Mouse (Mus musculus): ENCODE data around the gene Epb41l2. TPM values are rescaled to one million over a fixed set of nuclear protein-coding genes. Genes with fewer than 3 reads are reported as not detected.

Epb41l2 gene
- polyA plus RNA-seq, 1 experiment = 44.5 TPM

DNA sequence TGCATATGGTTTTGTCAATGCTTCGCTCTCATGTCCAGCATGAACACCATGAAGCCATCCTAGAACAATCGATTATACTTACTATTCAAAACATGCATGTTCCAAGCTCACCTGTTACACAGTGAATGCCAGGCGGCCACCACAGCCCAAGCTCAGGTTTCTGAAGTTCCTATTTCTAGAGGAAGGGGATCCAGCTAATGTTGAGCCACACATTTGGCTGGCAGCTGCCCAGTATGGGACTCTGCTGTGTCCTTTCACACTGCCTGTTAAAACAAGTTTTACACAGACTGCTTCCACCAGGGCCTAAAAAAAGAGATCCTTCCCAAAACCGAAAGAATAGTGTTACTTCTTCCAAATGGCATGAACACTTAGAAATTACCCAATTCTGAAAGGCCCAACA lies 167.0 kb downstream of the Epb41l2 start:
- TF ChIP-seq POLR2A (IDR thresholded peaks at IDR 0.05; ENCODE audit: low read depth, low read length) (no peak), CTCF (IDR thresholded peaks at IDR 0.05; ENCODE audit: extremely low read depth, insufficient read depth, insufficient read length, insufficient replicate concordance) (no peak)
- Histone ChIP-seq H3K36me3 (ENCODE audit: control insufficient read depth, insufficient read depth, low read length) (peaks cover 11% of the 10 kb centered on the region), H3K27me3 (ENCODE audit: control insufficient read depth, insufficient read depth, low read length) (no peaks in the 10 kb centered on the region), H3K4me3 (ENCODE audit: extremely low read depth, insufficient read depth, insufficient read length) (no peak overlapping the region), H3K4me1 (ENCODE audit: control insufficient read depth, insufficient read depth, insufficient read length) (no peaks in the 10 kb centered on the region), H3K27ac (ENCODE audit: insufficient read depth, low read length) (no peak overlapping the region)
- no peak for DNase-seq (ENCODE audit: low read depth in 1 of 2, low spot score in 2 of 2)
- 83% methylated on average over 4 of the region's 4 CpGs for WGBS

DNA sequence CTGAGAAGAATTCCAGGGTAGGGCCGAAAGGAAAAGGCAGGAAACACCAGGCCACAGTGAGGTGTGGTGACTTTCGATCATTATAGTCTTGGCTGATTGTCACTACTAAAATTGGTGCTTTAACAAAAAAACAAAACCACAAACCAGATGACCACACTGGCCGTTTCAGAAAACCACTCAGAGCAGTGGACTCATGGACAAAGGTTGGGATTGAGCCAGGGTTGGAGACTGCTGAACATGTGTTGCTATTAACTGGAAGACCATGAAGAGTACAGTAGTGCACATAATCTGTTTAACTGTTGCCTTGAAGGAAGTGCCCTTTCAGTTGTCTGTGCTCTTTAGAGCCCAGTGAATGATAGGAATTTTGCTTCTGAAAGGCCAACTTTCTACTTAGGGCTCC lies 167.5 kb downstream of the Epb41l2 start:
- no peaks in the 10 kb centered on the region for H3K27me3 ChIP-seq (ENCODE audit: control insufficient read depth, insufficient read depth, low read length)
- H3K4me1 ChIP-seq (ENCODE audit: control insufficient read depth, insufficient read depth, insufficient read length) = no peaks in the 10 kb centered on the region
- no peak overlapping the region for H3K4me3 ChIP-seq (ENCODE audit: extremely low read depth, insufficient read depth, insufficient read length)
- H3K27ac ChIP-seq (ENCODE audit: insufficient read depth, low read length) = no peak overlapping the region
- DNase-seq (ENCODE audit: low read depth in 1 of 2, low spot score in 2 of 2) = no peak
- 75% methylated on average over 3 of the region's 3 CpGs for WGBS
- H3K36me3 ChIP-seq (ENCODE audit: control insufficient read depth, insufficient read depth, low read length) = peaks cover 11% of the 10 kb centered on the region
- TF ChIP-seq POLR2A (IDR thresholded peaks at IDR 0.05; ENCODE audit: low read depth, low read length) = no peak
- TF ChIP-seq CTCF (IDR thresholded peaks at IDR 0.05; ENCODE audit: extremely low read depth, insufficient read depth, insufficient read length, insufficient replicate concordance) = no peak

DNA sequence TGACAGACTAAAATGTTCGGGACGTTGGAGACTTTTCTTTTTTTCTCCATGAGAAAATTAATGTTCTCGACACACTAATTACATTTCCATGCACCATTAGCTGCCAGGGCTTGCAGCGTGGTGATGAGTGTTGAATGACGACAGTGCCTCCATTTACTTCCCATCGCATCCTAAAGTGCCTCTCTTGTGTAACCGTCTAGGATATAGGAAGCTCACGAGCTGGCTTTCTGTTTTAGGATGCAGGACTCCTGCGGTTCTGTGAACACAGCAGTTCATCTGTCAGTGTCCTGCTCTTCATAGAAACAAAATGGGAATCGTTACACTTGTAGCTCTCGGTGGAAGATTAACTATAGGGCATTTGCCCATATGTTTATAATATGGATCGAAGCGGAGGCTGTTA lies 171.7 kb downstream of the Epb41l2 start:
- H3K27ac ChIP-seq (ENCODE audit: insufficient read depth, low read length) = no peak overlapping the region
- 90% methylated on average over 13 of the region's 13 CpGs for WGBS
- H3K27me3 ChIP-seq (ENCODE audit: control insufficient read depth, insufficient read depth, low read length) = no peaks in the 10 kb centered on the region
- DNase-seq (ENCODE audit: low read depth in 1 of 2, low spot score in 2 of 2) = no peak
- no peak for TF ChIP-seq POLR2A (IDR thresholded peaks at IDR 0.05; ENCODE audit: low read depth, low read length)
- TF ChIP-seq CTCF (IDR thresholded peaks at IDR 0.05; ENCODE audit: extremely low read depth, insufficient read depth, insufficient read length, insufficient replicate concordance) = no peak
- H3K36me3 ChIP-seq (ENCODE audit: control insufficient read depth, insufficient read depth, low read length) = no peaks in the 10 kb centered on the region
- no peaks in the 10 kb centered on the region for H3K4me1 ChIP-seq (ENCODE audit: control insufficient read depth, insufficient read depth, insufficient read length)
- H3K4me3 ChIP-seq (ENCODE audit: extremely low read depth, insufficient read depth, insufficient read length) = no peak overlapping the region

DNA sequence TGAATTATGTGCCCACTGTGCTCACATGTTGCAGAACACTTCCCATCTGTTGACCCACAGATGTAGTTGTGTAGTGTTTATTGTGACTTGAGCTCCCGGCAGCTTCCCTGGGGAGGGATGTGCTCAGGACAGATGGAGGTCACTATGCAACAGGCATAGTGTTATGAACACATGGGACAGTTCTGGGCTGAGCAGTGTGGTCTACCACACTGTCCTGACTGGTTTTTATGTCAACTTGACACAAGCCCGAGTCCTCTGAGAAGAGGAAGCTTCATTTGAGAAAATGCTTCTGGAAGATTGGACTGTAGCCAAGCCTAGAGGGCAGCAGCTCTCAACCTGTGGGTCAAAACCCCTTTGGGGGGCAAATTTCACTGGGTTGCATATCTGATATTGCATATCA lies 173.5 kb downstream of the Epb41l2 start:
- TF ChIP-seq POLR2A (IDR thresholded peaks at IDR 0.05; ENCODE audit: low read depth, low read length) (no peak), CTCF (IDR thresholded peaks at IDR 0.05; ENCODE audit: extremely low read depth, insufficient read depth, insufficient read length, insufficient replicate concordance) (no peak)
- no peaks in the 10 kb centered on the region for H3K4me1 ChIP-seq (ENCODE audit: control insufficient read depth, insufficient read depth, insufficient read length)
- 38% methylated on average over 2 of the region's 2 CpGs for WGBS
- H3K27me3 ChIP-seq (ENCODE audit: control insufficient read depth, insufficient read depth, low read length) = no peaks in the 10 kb centered on the region
- H3K27ac ChIP-seq (ENCODE audit: insufficient read depth, low read length) = no peak overlapping the region
- H3K4me3 ChIP-seq (ENCODE audit: extremely low read depth, insufficient read depth, insufficient read length) = no peak overlapping the region
- H3K36me3 ChIP-seq (ENCODE audit: control insufficient read depth, insufficient read depth, low read length) = no peaks in the 10 kb centered on the region
- DNase-seq (ENCODE audit: low read depth in 1 of 2, low spot score in 2 of 2) = no peak

DNA sequence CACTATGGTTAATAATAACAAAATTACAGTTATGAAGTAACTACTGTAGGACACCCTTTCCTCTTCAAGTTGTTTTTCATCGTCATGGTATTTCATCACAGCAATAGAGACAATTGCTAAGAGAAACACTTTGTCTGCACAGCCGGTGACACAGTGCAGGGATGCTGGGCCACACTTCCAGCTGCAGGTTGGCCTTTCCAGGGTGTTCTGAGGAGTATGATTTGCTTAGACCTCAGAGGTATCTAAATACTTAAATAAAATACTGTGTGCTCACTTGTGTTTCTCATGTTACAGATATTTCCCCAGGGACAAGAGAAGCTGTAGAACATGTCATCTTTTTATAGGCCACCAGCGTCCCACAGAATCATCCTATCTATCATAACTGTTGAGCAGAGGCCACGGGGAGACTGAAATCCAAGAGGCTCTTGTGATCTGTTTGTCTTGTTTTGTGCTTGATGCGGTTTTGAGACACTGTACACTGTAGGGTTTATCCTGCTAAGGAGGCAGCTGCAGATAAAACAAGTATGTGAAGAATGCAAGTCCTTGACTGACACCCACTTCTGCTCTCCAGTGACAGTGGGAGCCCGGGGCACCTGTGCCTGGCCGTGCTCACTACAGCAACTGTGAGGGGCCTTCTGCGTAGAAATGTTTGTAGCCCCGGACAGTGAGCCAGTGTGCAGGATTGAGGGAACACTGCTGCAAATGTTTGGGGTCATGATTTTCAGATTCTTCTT lies 174.1 kb downstream of the Epb41l2 start:
- H3K4me3 ChIP-seq (ENCODE audit: extremely low read depth, insufficient read depth, insufficient read length) = no peak overlapping the region
- no peaks in the 10 kb centered on the region for H3K36me3 ChIP-seq (ENCODE audit: control insufficient read depth, insufficient read depth, low read length)
- no peak for DNase-seq (ENCODE audit: low read depth in 1 of 2, low spot score in 2 of 2)
- TF ChIP-seq POLR2A (IDR thresholded peaks at IDR 0.05; ENCODE audit: low read depth, low read length) (no peak), CTCF (IDR thresholded peaks at IDR 0.05; ENCODE audit: extremely low read depth, insufficient read depth, insufficient read length, insufficient replicate concordance) (no peak)
- H3K4me1 ChIP-seq (ENCODE audit: control insufficient read depth, insufficient read depth, insufficient read length) = no peaks in the 10 kb centered on the region
- H3K27ac ChIP-seq (ENCODE audit: insufficient read depth, low read length) = no peak overlapping the region
- H3K27me3 ChIP-seq (ENCODE audit: control insufficient read depth, insufficient read depth, low read length) = no peaks in the 10 kb centered on the region
- WGBS = 84% methylated on average over 9 of the region's 9 CpGs

DNA sequence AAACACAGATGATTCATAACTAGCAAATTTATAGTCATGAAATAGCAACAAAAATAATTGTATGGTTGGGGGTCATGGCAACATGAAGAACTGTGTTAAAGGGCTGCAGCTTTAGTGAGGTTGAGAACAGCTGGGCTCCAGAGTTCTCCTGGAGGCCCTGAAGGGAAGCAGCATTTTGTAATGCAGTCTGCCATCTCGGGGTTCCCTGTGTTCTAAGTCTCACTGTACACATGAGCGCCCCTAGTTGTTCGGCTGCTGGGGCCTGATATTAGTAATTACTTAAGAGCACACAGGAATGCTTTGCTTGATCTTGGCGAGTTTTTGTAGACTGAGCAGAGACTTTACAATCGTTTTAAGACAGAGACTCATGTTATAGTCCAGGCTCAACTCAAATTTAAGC lies 174.9 kb downstream of the Epb41l2 start:
- Histone ChIP-seq H3K36me3 (ENCODE audit: control insufficient read depth, insufficient read depth, low read length) (no peaks in the 10 kb centered on the region), H3K4me3 (ENCODE audit: extremely low read depth, insufficient read depth, insufficient read length) (no peak overlapping the region), H3K27ac (ENCODE audit: insufficient read depth, low read length) (no peak overlapping the region), H3K27me3 (ENCODE audit: control insufficient read depth, insufficient read depth, low read length) (no peaks in the 10 kb centered on the region), H3K4me1 (ENCODE audit: control insufficient read depth, insufficient read depth, insufficient read length) (no peaks in the 10 kb centered on the region)
- DNase-seq (ENCODE audit: low read depth in 1 of 2, low spot score in 2 of 2) = no peak
- no peak for TF ChIP-seq CTCF (IDR thresholded peaks at IDR 0.05; ENCODE audit: extremely low read depth, insufficient read depth, insufficient read length, insufficient replicate concordance)
- no peak for TF ChIP-seq POLR2A (IDR thresholded peaks at IDR 0.05; ENCODE audit: low read depth, low read length)
- 86% methylated on average over 5 of the region's 5 CpGs for WGBS

DNA sequence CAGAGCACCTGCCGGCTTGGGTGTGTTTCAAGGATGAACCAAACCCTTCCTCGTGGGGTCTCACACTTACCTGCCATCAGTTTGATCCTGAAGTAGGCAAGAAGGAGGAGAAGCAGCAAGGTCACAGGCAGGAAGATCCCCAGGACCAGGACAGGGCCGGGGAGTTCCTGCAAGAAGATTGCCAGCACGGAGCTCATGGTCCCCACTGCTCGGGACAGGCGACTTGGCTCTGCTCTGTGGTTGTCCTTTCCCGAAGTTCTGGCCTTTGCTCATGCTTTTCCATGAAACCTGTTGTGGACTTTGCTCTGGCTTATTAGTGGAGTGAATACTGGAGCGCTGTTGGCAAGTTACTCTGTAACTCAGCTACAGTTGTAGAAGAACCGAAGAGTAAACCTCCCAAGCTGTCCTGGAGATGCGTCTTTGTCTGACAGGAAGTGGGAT lies 176.3 kb downstream of the Epb41l2 start, which contains the start of gene Smlr1:
Gene Smlr1, minus strand, starts transcription at position 377 of the 441 bp plus-strand sequence.
- no peaks in the 10 kb centered on the region for H3K4me1 ChIP-seq (ENCODE audit: control insufficient read depth, insufficient read depth, insufficient read length)
- TF ChIP-seq POLR2A (IDR thresholded peaks at IDR 0.05; ENCODE audit: low read depth, low read length) (no peak), CTCF (IDR thresholded peaks at IDR 0.05; ENCODE audit: extremely low read depth, insufficient read depth, insufficient read length, insufficient replicate concordance) (no peak)
- no peak within 1 kb of the TSS for H3K4me3 ChIP-seq (ENCODE audit: extremely low read depth, insufficient read depth, insufficient read length)
- 91% methylated on average over 10 of the region's 10 CpGs for WGBS
- DNase-seq (ENCODE audit: low read depth in 1 of 2, low spot score in 2 of 2) = no peak
- no peaks in the 10 kb centered on the region for H3K36me3 ChIP-seq (ENCODE audit: control insufficient read depth, insufficient read depth, low read length)
- H3K27me3 ChIP-seq (ENCODE audit: control insufficient read depth, insufficient read depth, low read length) = no peaks in the 10 kb centered on the region
- no peak within 1 kb of the TSS for H3K27ac ChIP-seq (ENCODE audit: insufficient read depth, low read length)

All from spleen, adult 2 months (tissue).